Mouse (Mus musculus) midbrain, embryonic 14.5 days (tissue): ENCODE results near the gene Cdkn1a. TPM values are rescaled to one million over a fixed set of nuclear protein-coding genes. Genes with fewer than 3 reads are reported as not detected.

ENCODE experiments used
- ATAC-seq: fragments of 200-750 bp; cut with Nextera tagmentation; 2 replicates; pipeline ENCODE4 v1.8.0; 2017; ENCODE audit warnings: moderate number of reproducible peaks, moderate library complexity; ENCODE audit not compliant: low FRiP score, low TSS enrichment
- DNase-seq: peaks from one replicate; pipeline ENCODE4 v3.0.0-alpha.2; 2015
- H3K27ac ChIP-seq: fragments of 300-500 bp; sonication (generic); replicated peaks from 2 replicates; pipeline ENCODE4 v1.5.1; 2014; ENCODE audit warnings: mild to moderate bottlenecking, low read depth, low read length, moderate library complexity
- H3K27me3 ChIP-seq: fragments of 300-500 bp; sonication (generic); 2 replicates; pipeline ENCODE4 v1.6.1; 2014; ENCODE audit warnings: low read length, control low read depth, mixed read lengths; ENCODE audit not compliant: control insufficient read depth, insufficient read depth
- H3K36me3 ChIP-seq: fragments of 300-500 bp; sonication (generic); 2 replicates; pipeline ENCODE4 v1.6.1; 2014; ENCODE audit warnings: low read length, control low read depth; ENCODE audit not compliant: control insufficient read depth, insufficient read depth
- H3K4me1 ChIP-seq: fragments of 300-500 bp; sonication (generic); 2 replicates; pipeline ENCODE4 v1.6.1; 2014; ENCODE audit warnings: mild to moderate bottlenecking, antibody characterized with exemption, low read length, control low read depth; ENCODE audit not compliant: control insufficient read depth, insufficient read depth
- H3K4me2 ChIP-seq: fragments of 300-500 bp; sonication (generic); 2 replicates; pipeline ENCODE4 v1.6.1; 2014; ENCODE audit warnings: mild to moderate bottlenecking, low read length, moderate library complexity
- H3K4me3 ChIP-seq: fragments of 300-500 bp; sonication (generic); replicated peaks from 2 replicates; pipeline ENCODE4 v1.5.1; 2014; ENCODE audit warnings: low read depth, low read length
- H3K9ac ChIP-seq: fragments of 300-500 bp; sonication (generic); replicated peaks from 2 replicates; pipeline ENCODE4 v1.6.1; 2014; ENCODE audit warnings: mild to moderate bottlenecking, low read length, moderate library complexity
- H3K9me3 ChIP-seq: fragments of 300-500 bp; sonication (generic); 2 replicates; pipeline ENCODE4 v1.6.1; 2016; ENCODE audit warnings: low read length, control low read depth, mixed read lengths; ENCODE audit not compliant: control insufficient read depth
- WGBS: fragments of 180-500 bp; shearing (Covaris S2); extraction: QIAGEN DNeasy Blood & Tissue Kit; methylation state at CpG from one replicate; pipeline ENCODE4 v1.1.7; 2014; 5-methylcytosine and 5-hydroxymethylcytosine counted together
- polyA plus RNA-seq: library from polyadenylated mRNA; unstranded; fragments of >200 nt; fragmentation: Nextera tagmentation; extraction: Ambion mirVana; gene quantifications from 2 replicates; pipeline ENCODE4 v1.2.1, GENCODE M21; 2014

The Cdkn1a gene
- polyA plus RNA-seq, 1 experiment from 2014 or later = 80.8 TPM

DNA sequence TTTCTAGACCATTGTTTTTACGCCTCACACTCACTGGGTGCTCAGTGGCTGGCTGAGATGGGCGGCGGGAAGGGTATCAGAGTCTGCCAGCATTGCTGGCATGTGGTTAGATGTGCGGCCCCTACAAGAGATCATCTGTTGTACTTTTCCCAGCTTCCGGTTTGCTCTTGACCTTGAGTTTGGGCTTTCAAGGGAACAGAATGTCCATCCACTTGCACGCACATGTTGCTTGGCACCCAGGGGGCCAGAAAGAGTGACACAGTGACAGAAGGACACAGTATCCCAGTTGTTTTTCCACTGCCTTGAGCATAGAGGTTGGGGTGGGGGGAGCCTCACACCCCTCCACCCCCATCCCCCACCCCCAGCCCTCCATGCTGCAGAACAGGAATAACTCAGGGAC lies 57.0 kb downstream of the Cdkn1a start:
- Histone ChIP-seq H3K4me3 (no peak overlapping the region), H3K9me3 (no peaks in the 10 kb centered on the region), H3K36me3 (no peaks in the 10 kb centered on the region), H3K27ac (no peak overlapping the region), H3K4me1 (no peaks in the 10 kb centered on the region), H3K4me2 (no peak overlapping the region), H3K9ac (no peak overlapping the region), H3K27me3 (no peaks in the 10 kb centered on the region)
- DNase-seq (no peak), ATAC-seq (no peak)
- WGBS = 82% methylated on average over 6 of the region's 6 CpGs

DNA sequence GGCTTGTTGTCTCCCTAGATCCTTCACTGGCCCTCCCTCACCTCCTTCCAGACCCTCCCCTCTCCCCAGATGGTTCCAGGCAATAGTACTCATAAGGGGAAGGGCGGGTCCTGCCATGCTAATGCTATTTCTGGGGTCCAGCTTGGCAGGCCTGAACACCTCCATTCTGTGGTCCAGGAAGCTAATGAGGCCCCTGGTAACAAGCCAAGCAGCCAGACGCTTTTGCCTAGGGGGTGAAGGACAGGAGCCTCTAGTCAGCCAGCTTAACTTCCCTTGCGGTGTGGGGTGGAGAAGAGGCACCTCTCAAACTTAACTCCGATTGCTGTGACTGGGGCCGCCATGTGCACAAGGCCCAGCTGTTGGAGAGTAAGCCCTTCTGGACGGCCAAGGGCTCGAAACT lies 59.0 kb downstream of the Cdkn1a start:
- Histone ChIP-seq H3K4me3 (no peak overlapping the region), H3K27me3 (no peaks in the 10 kb centered on the region), H3K27ac (no peak overlapping the region), H3K9me3 (no peaks in the 10 kb centered on the region), H3K9ac (no peak overlapping the region), H3K36me3 (no peaks in the 10 kb centered on the region), H3K4me1 (no peaks in the 10 kb centered on the region), H3K4me2 (no peak overlapping the region)
- no peak for ATAC-seq
- WGBS = 74% methylated on average over 7 of the region's 7 CpGs
- DNase-seq = no peak

Other genes starting within 250 kb of the Cdkn1a start
- 0.04 TPM in 1 of 2 replicates, not detected in the other for gene Pnpla1, start 232.6 kb upstream of the Cdkn1a start, polyA plus RNA-seq
- 1.0 and 1.2 TPM in 2 replicates for gene 4930539E08Rik, start 175.7 kb upstream of the Cdkn1a start, polyA plus RNA-seq
- gene Pxt1, start 147.1 kb upstream of the Cdkn1a start, polyA plus RNA-seq = not detected in 2 replicates
- gene Kctd20, start 139.0 kb upstream of the Cdkn1a start, polyA plus RNA-seq = 61.1 and 93.6 TPM in 2 replicates
- gene Stk38, start 83.0 kb upstream of the Cdkn1a start, polyA plus RNA-seq = 74.8 and 102 TPM in 2 replicates
- gene Srsf3, start 58.3 kb upstream of the Cdkn1a start, polyA plus RNA-seq = 486 and 559 TPM in 2 replicates
- 0.20 TPM in 1 of 2 replicates, not detected in the other for gene Rab44, start 23.2 kb downstream of the Cdkn1a start, polyA plus RNA-seq
- gene Cpne5, start 147.2 kb downstream of the Cdkn1a start, polyA plus RNA-seq = 27.6 and 32.6 TPM in 2 replicates
- gene Ppil1, start 173.2 kb downstream of the Cdkn1a start, polyA plus RNA-seq = 112 and 114 TPM in 2 replicates
- gene BC004004, start 177.8 kb downstream of the Cdkn1a start, polyA plus RNA-seq = 117 and 122 TPM in 2 replicates
- gene Pi16, start 226.7 kb downstream of the Cdkn1a start, polyA plus RNA-seq = 1.3 and 2.8 TPM in 2 replicates